Mouse (Mus musculus) midbrain, embryonic 14.5 days (tissue): Measurements from ENCODE around the gene 6030458C11Rik. TPM values are rescaled to one million over a fixed set of nuclear protein-coding genes. Genes with fewer than 3 reads are reported as not detected.

Experiments
- ATAC-seq: fragments of 200-750 bp; cut with Nextera tagmentation; 2 replicates; pipeline ENCODE4 v1.8.0; 2017; ENCODE audit warnings: moderate number of reproducible peaks, moderate library complexity; ENCODE audit not compliant: low FRiP score, low TSS enrichment
- DNase-seq: peaks from one replicate; pipeline ENCODE4 v3.0.0-alpha.2; 2015
- H3K27ac ChIP-seq: fragments of 300-500 bp; sonication (generic); replicated peaks from 2 replicates; pipeline ENCODE4 v1.5.1; 2014; ENCODE audit warnings: mild to moderate bottlenecking, low read depth, low read length, moderate library complexity
- H3K27me3 ChIP-seq: fragments of 300-500 bp; sonication (generic); 2 replicates; pipeline ENCODE4 v1.6.1; 2014; ENCODE audit warnings: low read length, control low read depth, mixed read lengths; ENCODE audit not compliant: control insufficient read depth, insufficient read depth
- H3K36me3 ChIP-seq: fragments of 300-500 bp; sonication (generic); 2 replicates; pipeline ENCODE4 v1.6.1; 2014; ENCODE audit warnings: low read length, control low read depth; ENCODE audit not compliant: control insufficient read depth, insufficient read depth
- H3K4me1 ChIP-seq: fragments of 300-500 bp; sonication (generic); 2 replicates; pipeline ENCODE4 v1.6.1; 2014; ENCODE audit warnings: mild to moderate bottlenecking, antibody characterized with exemption, low read length, control low read depth; ENCODE audit not compliant: control insufficient read depth, insufficient read depth
- H3K4me2 ChIP-seq: fragments of 300-500 bp; sonication (generic); 2 replicates; pipeline ENCODE4 v1.6.1; 2014; ENCODE audit warnings: mild to moderate bottlenecking, low read length, moderate library complexity
- H3K4me3 ChIP-seq: fragments of 300-500 bp; sonication (generic); replicated peaks from 2 replicates; pipeline ENCODE4 v1.5.1; 2014; ENCODE audit warnings: low read depth, low read length
- H3K9ac ChIP-seq: fragments of 300-500 bp; sonication (generic); replicated peaks from 2 replicates; pipeline ENCODE4 v1.6.1; 2014; ENCODE audit warnings: mild to moderate bottlenecking, low read length, moderate library complexity
- H3K9me3 ChIP-seq: fragments of 300-500 bp; sonication (generic); 2 replicates; pipeline ENCODE4 v1.6.1; 2016; ENCODE audit warnings: low read length, control low read depth, mixed read lengths; ENCODE audit not compliant: control insufficient read depth
- WGBS: fragments of 180-500 bp; shearing (Covaris S2); extraction: QIAGEN DNeasy Blood & Tissue Kit; methylation state at CpG from one replicate; pipeline ENCODE4 v1.1.7; 2014; 5-methylcytosine and 5-hydroxymethylcytosine counted together
- polyA plus RNA-seq: library from polyadenylated mRNA; unstranded; fragments of >200 nt; fragmentation: Nextera tagmentation; extraction: Ambion mirVana; gene quantifications from 2 replicates; pipeline ENCODE4 v1.2.1, GENCODE M21; 2014

Gene 6030458C11Rik
- polyA plus RNA-seq, 1 experiment from 2014 or later, result 25.7 TPM

DNA sequence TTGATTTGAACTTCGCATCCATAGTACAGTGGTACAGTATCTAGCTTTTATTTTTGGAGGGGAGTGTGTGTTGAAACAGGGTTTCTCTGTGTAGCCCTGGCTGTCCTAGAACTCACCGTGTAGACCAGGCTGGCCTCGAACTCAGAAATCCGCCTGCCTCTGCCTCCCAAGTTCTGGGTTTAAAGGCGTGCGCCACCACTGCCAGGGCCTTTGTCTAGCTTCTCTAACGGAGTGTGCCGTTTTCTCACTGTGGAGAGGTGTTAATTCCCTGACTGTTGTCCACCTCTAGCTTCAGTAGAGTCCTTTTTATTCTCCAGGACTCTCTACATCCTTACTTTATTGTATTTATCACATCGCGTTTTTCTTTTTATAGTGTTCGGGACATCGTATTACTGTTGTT is 959 bp upstream of the 6030458C11Rik start:
- H3K4me1 ChIP-seq, result peaks cover 21% of the 10 kb centered on the region
- H3K4me3 ChIP-seq, result peak overlapping the region; percentile 90
- no peaks in the 10 kb centered on the region for H3K27me3 ChIP-seq
- H3K4me2 ChIP-seq, result peak overlapping the region; percentile 72
- ATAC-seq, result no peak
- H3K36me3 ChIP-seq, result peaks cover 47% of the 10 kb centered on the region
- H3K27ac ChIP-seq, result 0 out of 2 replicates have a peak overlapping the region, but pooled peaks have one; percentile 62
- H3K9ac ChIP-seq, result peak overlapping the region; percentile 81
- no peak for DNase-seq
- WGBS, result 56% methylated on average over 12 of the region's 12 CpGs
- H3K9me3 ChIP-seq, result no peaks in the 10 kb centered on the region

DNA sequence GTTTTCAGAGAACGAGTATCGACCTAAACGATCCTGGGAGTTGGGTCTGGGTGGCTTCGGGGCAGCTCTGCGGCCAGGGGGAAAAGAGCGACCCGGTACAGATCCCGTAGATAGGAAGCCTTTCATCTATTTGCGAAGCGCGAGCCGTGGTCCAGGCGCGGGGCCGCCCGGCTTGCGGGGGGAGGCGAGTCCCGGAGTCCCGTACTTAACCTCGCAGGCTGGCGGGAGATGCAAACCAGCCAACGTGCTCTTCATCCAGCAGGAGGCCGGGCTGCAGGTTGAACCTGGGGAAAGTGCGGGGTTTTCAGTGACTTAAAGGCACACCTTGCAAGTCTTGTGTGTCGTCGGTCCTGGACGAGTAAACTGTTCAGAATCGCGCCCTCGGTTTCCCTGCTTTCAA is 516 bp upstream of the 6030458C11Rik start:
- H3K4me3 ChIP-seq, result peak overlapping the region; percentile 90
- H3K27me3 ChIP-seq, result no peaks in the 10 kb centered on the region
- H3K4me2 ChIP-seq, result peak overlapping the region; percentile 72
- DNase-seq (peak; percentile 68), ATAC-seq (peak; percentile 48; the same call in 1 of the 2 replicates)
- peaks cover 21% of the 10 kb centered on the region for H3K4me1 ChIP-seq
- H3K27ac ChIP-seq, result peak overlapping the region; percentile 62
- peak overlapping the region; percentile 81 for H3K9ac ChIP-seq
- peaks cover 48% of the 10 kb centered on the region for H3K36me3 ChIP-seq
- WGBS, result under 1% methylated on average over 31 of the region's 31 CpGs
- H3K9me3 ChIP-seq, result no peaks in the 10 kb centered on the region

DNA sequence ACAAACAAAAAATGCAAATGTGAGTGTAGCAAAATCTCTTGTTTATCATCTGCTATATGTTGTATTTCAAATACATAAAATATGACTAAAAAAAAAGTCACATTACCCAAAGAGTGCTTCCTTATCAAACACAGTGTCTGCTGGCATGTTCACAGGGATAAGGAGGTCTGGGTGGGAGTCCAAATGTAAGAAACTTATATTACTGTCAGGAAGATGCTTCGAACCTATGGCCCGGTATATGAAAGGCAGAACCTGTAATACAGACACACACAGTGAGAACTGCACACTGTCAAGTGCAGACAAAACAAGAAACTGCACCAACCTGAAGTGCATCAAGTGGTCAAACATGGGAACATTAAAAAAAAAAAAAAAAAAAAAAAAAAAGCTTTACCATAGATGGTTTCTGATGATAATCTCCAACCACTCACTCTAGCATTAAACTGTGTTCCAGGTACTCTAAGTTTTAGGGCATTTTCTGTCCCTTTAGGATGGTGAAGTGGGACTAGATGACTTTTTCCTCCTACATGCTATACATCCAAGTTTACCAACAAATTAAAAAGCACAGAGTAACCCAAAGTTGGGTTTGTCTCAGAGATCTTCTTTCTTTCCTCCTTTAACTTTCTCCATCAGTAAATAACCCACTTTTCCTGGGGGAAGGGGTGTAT is 862 bp downstream of the 6030458C11Rik start:
- Histone ChIP-seq H3K27me3 (no peaks in the 10 kb centered on the region), H3K36me3 (peaks cover 49% of the 10 kb centered on the region), H3K9ac (peak overlapping the region; percentile 87), H3K4me2 (peak overlapping the region; percentile 67), H3K27ac (no peak overlapping the region), H3K4me1 (peaks cover 21% of the 10 kb centered on the region), H3K9me3 (no peaks in the 10 kb centered on the region), H3K4me3 (peak overlapping the region; percentile 90)
- ATAC-seq, result no peak
- DNase-seq, result no peak
- WGBS, result 94% methylated on average over 2 of the region's 2 CpGs

DNA sequence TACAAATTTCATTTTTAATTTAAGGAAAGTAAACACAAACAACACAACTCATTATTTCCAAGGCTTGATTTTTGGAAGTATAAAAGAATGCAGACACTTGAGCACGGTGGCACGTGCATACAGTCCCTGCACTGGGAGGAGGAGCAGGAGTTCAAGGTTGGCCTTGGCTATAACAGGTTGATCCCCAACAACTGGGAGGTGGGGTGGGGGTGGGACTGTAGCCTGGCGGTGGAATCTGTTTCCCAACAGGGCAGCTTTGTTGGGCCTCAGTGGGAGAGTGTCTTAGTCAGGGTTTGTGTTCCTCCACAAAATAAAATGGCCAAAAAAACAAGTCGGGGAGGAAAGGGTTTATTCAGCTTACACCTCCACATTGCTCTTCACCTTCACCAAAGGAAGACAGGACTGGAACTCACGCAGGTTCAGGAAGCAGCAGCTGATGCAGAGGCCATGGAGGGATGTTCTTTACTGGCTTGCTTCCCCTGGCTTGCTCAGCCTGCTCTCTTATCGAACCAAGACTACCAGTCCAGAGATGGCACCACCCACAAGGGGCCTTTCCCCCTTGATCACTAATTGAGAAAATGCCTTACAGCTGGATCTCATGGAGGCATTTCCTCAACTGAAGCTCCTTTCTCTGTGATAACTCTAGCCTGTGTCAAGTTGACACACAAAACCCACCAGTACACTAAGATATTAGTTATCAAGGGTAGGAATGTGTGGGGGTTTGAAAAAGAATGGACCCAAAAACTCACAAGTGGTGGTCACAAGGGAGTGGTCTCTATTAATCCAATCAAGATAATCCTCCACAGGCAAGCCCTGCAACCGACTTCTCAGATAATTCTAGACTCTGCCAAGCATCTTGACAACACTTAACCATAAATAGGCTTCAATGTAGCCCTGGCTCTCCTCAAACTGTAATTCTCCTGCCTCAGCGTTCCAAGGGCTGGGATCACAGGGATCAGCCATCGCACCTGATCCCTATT is 1.7 kb downstream of the 6030458C11Rik start:
- no peaks in the 10 kb centered on the region for H3K9me3 ChIP-seq
- no peak for DNase-seq
- no peak overlapping the region for H3K27ac ChIP-seq
- 78% methylated on average over 9 of the region's 9 CpGs for WGBS
- H3K9ac ChIP-seq, result no peak overlapping the region
- H3K4me3 ChIP-seq, result no peak overlapping the region
- H3K4me1 ChIP-seq, result peaks cover 21% of the 10 kb centered on the region
- H3K4me2 ChIP-seq, result no peak overlapping the region
- H3K27me3 ChIP-seq, result no peaks in the 10 kb centered on the region
- peaks cover 49% of the 10 kb centered on the region for H3K36me3 ChIP-seq
- no peak for ATAC-seq

DNA sequence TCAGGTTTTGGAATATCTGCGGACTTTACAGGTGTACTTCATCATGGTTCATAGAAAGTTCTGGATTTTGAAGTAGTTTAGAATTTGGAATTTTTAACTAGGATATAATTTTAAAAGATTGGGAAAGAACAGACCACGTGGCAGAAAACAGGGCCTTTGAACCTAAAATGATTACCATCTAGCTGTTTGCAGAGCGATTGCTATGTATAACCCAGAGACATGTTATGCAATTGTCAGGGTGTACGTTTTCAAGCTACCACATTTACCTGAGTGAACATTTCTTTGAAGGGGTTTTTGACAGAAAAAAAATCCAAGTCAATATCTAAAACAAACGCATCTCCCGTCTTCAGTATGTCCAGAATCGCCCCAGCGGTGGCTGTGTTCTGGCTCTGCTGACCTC is 6.9 kb downstream of the 6030458C11Rik start:
- no peak overlapping the region for H3K4me2 ChIP-seq
- no peaks in the 10 kb centered on the region for H3K27me3 ChIP-seq
- ATAC-seq (no peak), DNase-seq (no peak)
- H3K4me1 ChIP-seq, result no peaks in the 10 kb centered on the region
- H3K36me3 ChIP-seq, result peaks cover 89% of the 10 kb centered on the region
- H3K4me3 ChIP-seq, result no peak overlapping the region
- no peaks in the 10 kb centered on the region for H3K9me3 ChIP-seq
- H3K27ac ChIP-seq, result no peak overlapping the region
- 96% methylated on average over 8 of the region's 8 CpGs for WGBS
- no peak overlapping the region for H3K9ac ChIP-seq

DNA sequence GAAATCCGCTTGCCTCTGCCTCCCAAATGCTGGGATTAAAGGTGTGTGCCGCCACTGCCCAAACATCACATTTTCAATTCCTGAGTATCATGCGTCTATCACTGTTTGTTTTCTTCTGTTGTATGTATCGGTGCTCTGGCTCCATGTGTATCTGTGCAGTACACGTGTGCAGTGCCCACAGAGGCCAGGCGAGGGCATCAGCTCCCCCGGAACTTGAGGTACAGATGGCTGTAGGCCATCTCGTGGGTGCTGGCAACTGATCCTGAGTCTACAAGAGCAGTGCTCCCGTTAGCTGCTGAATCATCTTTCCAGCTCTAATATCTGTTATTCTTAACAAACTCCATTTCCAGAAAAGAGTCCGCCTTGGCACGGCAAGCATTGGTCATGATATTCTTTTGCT is 11.8 kb downstream of the 6030458C11Rik start:
- Histone ChIP-seq H3K9ac (no peak overlapping the region), H3K9me3 (no peaks in the 10 kb centered on the region), H3K4me1 (no peaks in the 10 kb centered on the region), H3K4me2 (no peak overlapping the region), H3K27me3 (no peaks in the 10 kb centered on the region), H3K36me3 (peaks cover 92% of the 10 kb centered on the region), H3K4me3 (no peak overlapping the region), H3K27ac (no peak overlapping the region)
- DNase-seq (no peak), ATAC-seq (no peak)
- WGBS, result 97% methylated on average over 11 of the region's 11 CpGs

DNA sequence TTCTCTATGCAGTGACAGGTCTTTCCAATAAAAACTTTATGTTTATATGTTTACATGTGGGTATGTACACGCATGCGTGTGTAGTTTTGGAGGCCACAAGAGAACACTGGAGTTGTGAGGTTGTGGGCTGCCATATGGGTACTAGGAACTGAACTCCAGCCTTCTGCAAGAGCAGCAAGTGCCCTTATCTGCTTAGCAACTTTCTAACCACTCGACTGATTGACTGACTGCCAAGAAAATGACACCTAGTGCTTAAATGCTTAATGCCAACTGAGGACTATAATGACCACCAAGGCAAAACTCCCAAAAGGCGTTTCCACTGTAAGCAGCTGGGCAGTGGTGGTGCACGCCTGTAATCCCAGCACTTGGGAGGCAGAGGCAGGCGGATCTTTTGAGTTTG is 15.1 kb downstream of the 6030458C11Rik start:
- no peak for ATAC-seq
- Histone ChIP-seq H3K9me3 (no peaks in the 10 kb centered on the region), H3K4me3 (no peak overlapping the region), H3K9ac (no peak overlapping the region), H3K4me1 (no peaks in the 10 kb centered on the region), H3K27ac (no peak overlapping the region), H3K27me3 (no peaks in the 10 kb centered on the region), H3K36me3 (peaks cover 65% of the 10 kb centered on the region), H3K4me2 (no peak overlapping the region)
- WGBS, result 94% methylated on average over 6 of the region's 6 CpGs
- no peak for DNase-seq

DNA sequence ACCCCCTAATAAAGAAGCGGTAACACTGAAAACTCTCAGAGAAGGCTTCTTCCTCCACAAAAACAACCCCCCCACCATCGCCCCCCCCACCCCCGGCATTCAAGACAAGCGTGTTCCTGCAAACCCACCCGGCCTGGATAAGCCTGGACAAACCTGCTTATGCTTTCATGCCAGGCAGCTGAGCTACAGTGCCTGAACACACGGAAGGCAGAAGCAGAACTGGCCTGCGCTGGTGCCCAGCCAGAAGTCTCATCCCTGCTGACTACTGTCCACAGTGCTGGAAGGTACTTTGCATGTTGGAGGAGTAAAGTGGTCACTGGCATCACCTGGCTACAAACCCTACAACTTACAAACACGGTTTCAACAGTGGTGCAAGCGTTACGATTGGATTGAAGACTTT is 17.4 kb downstream of the 6030458C11Rik start:
- no peak overlapping the region for H3K27ac ChIP-seq
- no peak for DNase-seq

More for the DNA sequence above, 17.4 kb downstream of the 6030458C11Rik start:
- H3K27me3 ChIP-seq, result no peaks in the 10 kb centered on the region
- no peaks in the 10 kb centered on the region for H3K9me3 ChIP-seq
- no peak overlapping the region for H3K4me2 ChIP-seq
- peaks cover 45% of the 10 kb centered on the region for H3K36me3 ChIP-seq
- H3K9ac ChIP-seq, result no peak overlapping the region
- H3K4me1 ChIP-seq, result no peaks in the 10 kb centered on the region
- WGBS, result 96% methylated on average over 10 of the region's 10 CpGs
- H3K4me3 ChIP-seq, result no peak overlapping the region
- no peak for ATAC-seq
